Mouse (Mus musculus) testis, adult 2 months (tissue): ENCODE data around the gene Acin1.

Experiments used
- CTCF ChIP-seq: fragments of 200-500 bp; IDR thresholded peaks from 2 replicates; pipeline ENCODE4 v1.5.1; 2012; ENCODE audit warnings: low read depth, mild to moderate bottlenecking, inconsistent platforms, low read length, moderate library complexity; ENCODE audit not compliant: control insufficient read depth, insufficient read depth, insufficient replicate concordance
- POLR2A ChIP-seq: fragments of 200-500 bp; IDR thresholded peaks from 2 replicates; pipeline ENCODE4 v1.6.1; 2012; ENCODE audit warnings: low read depth, mild to moderate bottlenecking, inconsistent platforms, low read length, moderate library complexity; ENCODE audit not compliant: control insufficient read depth

GRCm38 (mm10) chr14:54669381-54669780 lies 17.4 kb downstream of the Acin1 start:
- TF ChIP-seq CTCF (peak; percentile 46; the same call in 1 of the 2 replicates), POLR2A (no peak)
